Mouse (Mus musculus) MEL (cell line): Measurements from ENCODE around the gene Il6ra. TPM values are rescaled to one million over a fixed set of nuclear protein-coding genes. Genes with fewer than 3 reads are reported as not detected.

ENCODE experiments used
- DNase-seq: peaks from one replicate; pipeline ENCODE4 v3.0.0; 2011; ENCODE audit warnings: low read depth, low spot score
- H3K27ac ChIP-seq: 2 replicates; pipeline ENCODE4 v1.5.1; 2012; ENCODE audit warnings: low read depth, mild to moderate bottlenecking, control low read depth, low read length, moderate library complexity; ENCODE audit not compliant: control insufficient read depth
- H3K27me3 ChIP-seq, 2 experiments: fragments of 150-350 bp in 1 of 2; sonication (generic) in 1 of 2; 2 replicates each; pipeline ENCODE4 v1.6.1; 2012; ENCODE audit warnings: low read length in 2 of 2, mild to moderate bottlenecking in 2 of 2, improper control_type of control experiment in 1 of 2, moderate library complexity in 1 of 2; ENCODE audit not compliant: insufficient read depth in 2 of 2, control insufficient read depth in 1 of 2
- H3K36me3 ChIP-seq, 2 experiments: 2 replicates each; pipeline ENCODE4 v1.6.1; 2012 to 2014; ENCODE audit warnings: low read length in 2 of 2, improper control_type of control experiment in 1 of 2, inconsistent platforms in 1 of 2, mild to moderate bottlenecking in 1 of 2; ENCODE audit not compliant: insufficient read depth in 2 of 2, control insufficient read depth in 1 of 2
- H3K4me1 ChIP-seq, 2 experiments: fragments of 150-350 bp in 1 of 2; sonication (generic) in 1 of 2; 2 replicates each; pipeline ENCODE4 v1.6.1; 2012; ENCODE audit warnings: low read length in 2 of 2, improper control_type of control experiment in 1 of 2, mild to moderate bottlenecking in 1 of 2; ENCODE audit not compliant: insufficient read depth in 2 of 2, control insufficient read depth in 1 of 2
- H3K4me3 ChIP-seq, 2 experiments: fragments of 150-350 bp in 1 of 2; sonication (generic) in 1 of 2; 2 replicates each; pipeline ENCODE4 v1.5.1; 2012; ENCODE audit warnings: low read depth in 2 of 2, low read length in 2 of 2, mild to moderate bottlenecking in 2 of 2, moderate library complexity in 2 of 2, control low read depth in 1 of 2, improper control_type of control experiment in 1 of 2; ENCODE audit not compliant: control insufficient read depth in 1 of 2, insufficient read depth in 1 of 2
- H3K79me2 ChIP-seq: 2 replicates; pipeline ENCODE4 v1.6.1; 2012; ENCODE audit warnings: mild to moderate bottlenecking, low read length, moderate library complexity; ENCODE audit not compliant: control insufficient read depth, poor library complexity, insufficient read depth
- H3K9ac ChIP-seq: 2 replicates; pipeline ENCODE4 v1.6.1; 2012; ENCODE audit warnings: low read depth, mild to moderate bottlenecking, control low read depth, low read length, moderate library complexity; ENCODE audit not compliant: control insufficient read depth, poor library complexity, severe bottlenecking
- H3K9me3 ChIP-seq: fragments of 150-350 bp; sonication (generic); replicated peaks from 2 replicates; pipeline ENCODE4 v1.6.1; 2012; ENCODE audit warnings: mild to moderate bottlenecking, low read length, improper control_type of control experiment, moderate library complexity; ENCODE audit not compliant: insufficient read depth
- CTCF ChIP-seq, 3 experiments: IDR thresholded peaks in 2 of 3; conservative IDR thresholded peaks in 1 of 3; 2 replicates each; pipeline ENCODE4 v1.5.1; 2011 to 2012; ENCODE audit warnings: low read length in 3 of 3, low read depth in 2 of 3, mild to moderate bottlenecking in 2 of 3, improper control_type of control experiment in 1 of 3, inconsistent platforms in 1 of 3, mixed read lengths in 1 of 3, moderate library complexity in 1 of 3; ENCODE audit not compliant: control insufficient read depth in 1 of 3, insufficient read depth in 1 of 3, poor library complexity in 1 of 3, severe bottlenecking in 1 of 3
- EP300 ChIP-seq, 2 experiments: IDR thresholded peaks; 2 replicates each; pipeline ENCODE4 v1.6.1; 2011; ENCODE audit warnings: improper control_type of control experiment in 2 of 2, low read length in 2 of 2, low read depth in 1 of 2, mild to moderate bottlenecking in 1 of 2
- ETS1 ChIP-seq: IDR thresholded peaks from 2 replicates; pipeline ENCODE4 v1.6.1; 2012; ENCODE audit warnings: low read depth, mild to moderate bottlenecking, inconsistent platforms, low read length, improper control_type of control experiment, moderate library complexity
- GABPA ChIP-seq: IDR thresholded peaks from 2 replicates; pipeline ENCODE4 v1.6.1; 2012; ENCODE audit warnings: low read depth, mild to moderate bottlenecking, inconsistent platforms, low read length, improper control_type of control experiment, moderate library complexity
- GATA1 ChIP-seq: IDR thresholded peaks from 2 replicates; pipeline ENCODE4 v1.6.1; 2011; ENCODE audit warnings: low read depth, low read length, improper control_type of control experiment
- JUND ChIP-seq: IDR thresholded peaks from 2 replicates; pipeline ENCODE4 v1.6.1; 2011; ENCODE audit warnings: low read depth, mild to moderate bottlenecking, improper control_type of control experiment, low read length
- KAT2A ChIP-seq: conservative IDR thresholded peaks from 2 replicates; pipeline ENCODE4 v1.6.1; 2012; ENCODE audit warnings: low read depth, low read length, improper control_type of control experiment, inconsistent platforms
- MEF2A ChIP-seq: IDR thresholded peaks from 2 replicates; pipeline ENCODE4 v1.6.1; 2014; ENCODE audit warnings: low read depth, mild to moderate bottlenecking, inconsistent platforms, low read length, improper control_type of control experiment; ENCODE audit not compliant: poor library complexity, insufficient replicate concordance, severe bottlenecking; ENCODE audit errors: extremely low read depth
- MYB ChIP-seq: IDR thresholded peaks from 2 replicates; pipeline ENCODE4 v1.6.1; 2011; ENCODE audit warnings: mild to moderate bottlenecking, low read depth, low read length, improper control_type of control experiment
- MYC ChIP-seq: IDR thresholded peaks from 2 replicates; pipeline ENCODE4 v1.6.1; 2011; ENCODE audit warnings: low read depth, mild to moderate bottlenecking, low read length, improper control_type of control experiment, moderate library complexity
- NRF1 ChIP-seq: IDR thresholded peaks from 2 replicates; pipeline ENCODE4 v1.6.1; 2014; ENCODE audit warnings: low read depth, mild to moderate bottlenecking, inconsistent platforms, low read length, improper control_type of control experiment, moderate library complexity; ENCODE audit not compliant: poor library complexity, insufficient read depth, severe bottlenecking
- POLR2A ChIP-seq, 2 experiments: IDR thresholded peaks; 2 replicates each; pipeline ENCODE4 v1.6.1; 2011 to 2012; ENCODE audit warnings: low read length in 2 of 2, mild to moderate bottlenecking in 2 of 2, control low read depth in 1 of 2, improper control_type of control experiment in 1 of 2, low read depth in 1 of 2, moderate library complexity in 1 of 2; ENCODE audit not compliant: control insufficient read depth in 1 of 2, insufficient read depth in 1 of 2, poor library complexity in 1 of 2
- POLR2AphosphoS2 ChIP-seq: IDR thresholded peaks from 2 replicates; pipeline ENCODE4 v1.6.1; 2011; ENCODE audit warnings: low read length, improper control_type of control experiment
- RAD21 ChIP-seq: IDR thresholded peaks from 2 replicates; pipeline ENCODE4 v1.6.1; 2011; ENCODE audit warnings: mild to moderate bottlenecking, low read depth, low read length, improper control_type of control experiment
- RCOR1 ChIP-seq: IDR thresholded peaks from 2 replicates; pipeline ENCODE4 v1.6.1; 2012; ENCODE audit warnings: low read depth, mild to moderate bottlenecking, inconsistent platforms, low read length, improper control_type of control experiment
- SIN3A ChIP-seq: IDR thresholded peaks from 2 replicates; pipeline ENCODE4 v1.6.1; 2012; ENCODE audit warnings: low read length, improper control_type of control experiment, inconsistent platforms
- SMC3 ChIP-seq: IDR thresholded peaks from 2 replicates; pipeline ENCODE4 v1.6.1; 2011; ENCODE audit warnings: low read depth, low read length, improper control_type of control experiment
- TAL1 ChIP-seq: IDR thresholded peaks from 2 replicates; pipeline ENCODE4 v1.6.1; 2012; ENCODE audit warnings: mild to moderate bottlenecking, inconsistent platforms, low read length, moderate library complexity, mixed read lengths
- TBP ChIP-seq: IDR thresholded peaks from 2 replicates; pipeline ENCODE4 v1.8.0; 2011; ENCODE audit warnings: low read depth, low read length, improper control_type of control experiment
- UBTF ChIP-seq: IDR thresholded peaks from 2 replicates; pipeline ENCODE4 v1.6.1; 2012; ENCODE audit warnings: low read depth, mild to moderate bottlenecking, inconsistent platforms, low read length, improper control_type of control experiment, moderate library complexity, borderline replicate concordance; ENCODE audit not compliant: insufficient read depth
- USF1 ChIP-seq: IDR thresholded peaks from 2 replicates; pipeline ENCODE4 v1.6.1; 2014; ENCODE audit warnings: low read depth, mild to moderate bottlenecking, inconsistent platforms, low read length, improper control_type of control experiment, moderate library complexity
- USF2 ChIP-seq, 2 experiments: IDR thresholded peaks; 2 replicates each; pipeline ENCODE4 v1.6.1; 2011 to 2012; ENCODE audit warnings: improper control_type of control experiment in 2 of 2, low read length in 2 of 2, borderline replicate concordance in 1 of 2, inconsistent platforms in 1 of 2, low read depth in 1 of 2, mild to moderate bottlenecking in 1 of 2; ENCODE audit not compliant: insufficient read depth in 1 of 2
- ZC3H11A ChIP-seq: IDR thresholded peaks from 2 replicates; pipeline ENCODE4 v1.6.1; 2012; ENCODE audit warnings: low read depth, mild to moderate bottlenecking, inconsistent platforms, low read length, improper control_type of control experiment
- ZNF384 ChIP-seq: IDR thresholded peaks from 2 replicates; pipeline ENCODE4 v1.6.1; 2012; ENCODE audit warnings: low read depth, mild to moderate bottlenecking, inconsistent platforms, low read length, improper control_type of control experiment
- polyA plus RNA-seq, 2 experiments: library from polyadenylated mRNA; stranded (reverse) in 1 of 2; unstranded in 1 of 2; fragments of >175 nt in 1 of 2; fragments of >200 nt in 1 of 2; gene quantifications; 2 replicates each; pipeline versions ENCODE4 v1.2.1 to v1.2.4; 2012; ENCODE audit warnings: low replicate concordance in 2 of 2, low read depth in 1 of 2; ENCODE audit not compliant: insufficient read length in 2 of 2, insufficient read depth in 1 of 2, missing spikeins in 1 of 2
- total RNA-seq: library from RNA; depleted of rRNA; stranded (reverse); fragments of 300-350 nt; gene quantifications from 2 replicates; pipeline ENCODE4 v1.2.3, GENCODE M21; 2012

Gene Il6ra
- total and polyA plus RNA-seq, 3 experiments, result 0.15 to 3.4 TPM; not detected in 1

DNA sequence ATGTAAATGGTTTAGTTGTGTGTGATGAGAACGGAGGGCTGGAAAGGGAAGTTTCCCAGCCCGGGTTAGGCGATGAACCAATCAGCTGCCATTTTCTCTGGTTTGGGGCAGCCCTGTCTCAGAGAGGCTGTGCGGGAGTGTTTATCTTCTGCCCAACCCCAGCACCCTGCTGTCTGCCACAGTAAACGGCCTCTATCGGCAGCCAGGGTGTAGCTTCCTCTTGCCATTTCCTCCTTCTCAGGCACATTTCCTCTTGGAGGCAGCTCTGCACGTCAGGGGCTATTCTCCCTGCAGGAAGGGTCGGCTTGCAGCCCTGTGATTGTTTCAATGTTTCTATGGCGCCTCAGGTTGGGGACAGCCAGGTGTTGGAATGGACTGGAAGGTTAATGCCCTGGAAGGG lies 69.8 kb downstream of the Il6ra start (continued):
- TF ChIP-seq JUND (no peak), ETS1 (peak; percentile 72), GABPA (no peak), ZNF384 (no peak), USF1 (no peak), MYC (peak; percentile 67; the same call in 1 of the 2 replicates), GATA1 (peak; percentile 85), RCOR1 (peak; percentile 58; the same call in 1 of the 2 replicates), POLR2AphosphoS2 (no peak), POLR2A (IDR thresholded peaks at IDR 0.05; ENCODE audit: control insufficient read depth in 1 of 2, insufficient read depth in 1 of 2, low read depth in 1 of 2, low read length in 2 of 2, poor library complexity in 1 of 2) (peak in 1 of 2 experiments; percentile 54; a peak in 1 of 4 replicates), KAT2A (no peak), UBTF (no peak), SMC3 (peak; percentile 22; the same call in 1 of the 2 replicates), USF2 (IDR thresholded peaks at IDR 0.05; ENCODE audit: borderline replicate concordance in 1 of 2, insufficient read depth in 1 of 2, low read depth in 1 of 2, low read length in 2 of 2) (no peak), EP300 (IDR thresholded peaks at IDR 0.05; ENCODE audit: low read depth in 1 of 2, low read length in 2 of 2) (peak; percentile 86 to 90), TAL1 (peak; percentile 76), MEF2A (no peak), MYB (no peak; the same call in 1 of the 2 replicates)

DNA sequence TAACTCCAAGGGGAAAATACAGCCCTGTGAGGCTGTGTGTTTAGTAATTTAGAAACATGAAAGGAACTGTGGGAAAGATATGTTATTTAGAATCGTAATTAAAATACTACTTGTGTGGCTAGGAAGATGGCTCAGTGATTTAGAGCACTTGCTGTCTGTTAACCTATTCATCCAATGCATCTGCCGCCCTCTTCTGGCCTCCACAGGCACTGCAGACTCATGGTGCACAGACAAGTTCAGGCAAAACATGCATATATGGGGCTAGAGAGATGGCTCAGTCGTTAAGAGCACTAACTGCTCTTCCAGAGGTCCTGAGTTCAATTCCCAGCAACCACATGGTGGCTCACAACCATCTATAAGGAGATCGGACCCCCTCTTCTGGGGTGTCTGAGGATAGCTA lies 70.7 kb downstream of the Il6ra start:
- peak; percentile 50 for TF ChIP-seq ZC3H11A
- peak; percentile 86 to 92 (median 90) for TF ChIP-seq CTCF (IDR thresholded peaks at IDR 0.05 in 2 of 3, conservative IDR thresholded peaks at IDR 0.05 in 1 of 3; ENCODE audit: control insufficient read depth in 1 of 3, insufficient read depth in 1 of 3, low read depth in 2 of 3, low read length in 3 of 3, poor library complexity in 1 of 3, severe bottlenecking in 1 of 3)
- no peak for TF ChIP-seq UBTF
- TF ChIP-seq NRF1, result no peak
- peak; percentile 73 for TF ChIP-seq SMC3
- TF ChIP-seq TBP, result peak; percentile 98
- TF ChIP-seq SIN3A, result peak; percentile 34; the same call in 1 of the 2 replicates
- no peak for TF ChIP-seq POLR2AphosphoS2
- peak; percentile 75 for TF ChIP-seq RAD21
- TF ChIP-seq, all 39 proteins: peak for 6
- H3K4me3 ChIP-seq, result no peak overlapping the region
- H3K9ac ChIP-seq, result no peak overlapping the region
- H3K4me1 ChIP-seq, result peaks cover 6 to 9% of the 10 kb centered on the region in 2 experiments; a peak in 3 of 4 replicates
- H3K79me2 ChIP-seq, result no peaks in the 10 kb centered on the region
- no peak overlapping the region for H3K27ac ChIP-seq
- peaks cover 0 to 8% of the 10 kb centered on the region in 2 experiments; a peak in 2 of 4 replicates for H3K36me3 ChIP-seq
- H3K9me3 ChIP-seq, result no peaks in the 10 kb centered on the region
- DNase-seq, result peak; percentile 93
- no peaks in the 10 kb centered on the region for H3K27me3 ChIP-seq
